In genomic region chr16:96083179-96083646, GRCm38 (mm10) we compare ENCODE assay signal across 8 mouse cellular contexts. TPM values are rescaled to one million over a fixed set of nuclear protein-coding genes. Genes with fewer than 3 reads are reported as not detected.
DNase-seq lines count a peak whose midpoint lies in the region; ATAC-seq and TF ChIP-seq lines count a peak whose summit lies in the region.

No protein-coding gene starts in this region.

- H3K36me3 ChIP-seq in G1E (replicated peaks) = peaks cover 30% of the 10 kb centered on the region
- H3K36me3 ChIP-seq in liver, embryonic 15.5 days (replicated peaks) = peaks cover 11% of the 10 kb centered on the region; the same call in 1 of the 2 replicates
- peaks cover 21% of the 10 kb centered on the region for H3K36me3 ChIP-seq in neural tube, embryonic 15.5 days

- peak overlapping the region; percentile 57; the same call in 1 of the 2 replicates for H3K27ac ChIP-seq in liver, embryonic 15.5 days (replicated peaks)
- peak overlapping the region; percentile 98 for H3K27ac ChIP-seq in neural tube, embryonic 15.5 days (replicated peaks)

- no peak for TF ChIP-seq CTCF in G1E (IDR thresholded peaks at IDR 0.05; ENCODE audit: low read depth, low read length)

- 0 out of 2 replicates have a peak overlapping the region, but pooled peaks have one; percentile 39 for H3K9ac ChIP-seq in liver, embryonic 15.5 days
- H3K9ac ChIP-seq in neural tube, embryonic 15.5 days (replicated peaks) = peak overlapping the region; percentile 96

- no peak for ATAC-seq in G1E (ENCODE audit: extremely low read depth, insufficient number of reproducible peaks, low FRiP score, poor library complexity, severe bottlenecking)
- ATAC-seq in liver, embryonic 15.5 days (ENCODE audit: insufficient read depth) = no peak
- no peak for ATAC-seq in neural tube, embryonic 15.5 days (ENCODE audit: low FRiP score)

- peak overlapping the region; percentile 94; the same call in 1 of the 2 replicates for H3K4me3 ChIP-seq in G1E (ENCODE audit: low read depth, low read length)
- H3K4me3 ChIP-seq in liver, embryonic 15.5 days (replicated peaks) = peak overlapping the region; percentile 80
- peak overlapping the region; percentile 96 for H3K4me3 ChIP-seq in neural tube, embryonic 15.5 days (replicated peaks)

- H3K9me3 ChIP-seq in G1E (replicated peaks) = no peaks in the 10 kb centered on the region
- H3K9me3 ChIP-seq in liver, embryonic 15.5 days (replicated peaks) = no peaks in the 10 kb centered on the region
- H3K9me3 ChIP-seq in neural tube, embryonic 15.5 days (replicated peaks) = no peaks in the 10 kb centered on the region

- peak; percentile 56 for DNase-seq in adrenal gland, postnatal 10 days
- no peak for DNase-seq in adrenal gland, postnatal 4 days (ENCODE audit: low spot score in 2 of 2)
- DNase-seq in G1E (ENCODE audit: low spot score) = no peak
- DNase-seq in gastrocnemius, postnatal 25 days = peak; percentile 39
- DNase-seq in kidney, adult 18-20 months = peak; percentile 80
- no peak for DNase-seq in cerebellum, adult 8-10 months

- H3K4me2 ChIP-seq in liver, embryonic 15.5 days = peak overlapping the region; percentile 93
- H3K4me2 ChIP-seq in neural tube, embryonic 15.5 days = peak overlapping the region; percentile 67

- peaks cover 28% of the 10 kb centered on the region for H3K4me1 ChIP-seq in G1E (ENCODE audit: insufficient read depth, low read depth, low read length)
- peaks cover 34% of the 10 kb centered on the region for H3K4me1 ChIP-seq in liver, embryonic 15.5 days (replicated peaks)
- H3K4me1 ChIP-seq in neural tube, embryonic 15.5 days = peaks cover 33% of the 10 kb centered on the region

- peaks cover 14% of the 10 kb centered on the region for H3K27me3 ChIP-seq in G1E (ENCODE audit: insufficient read depth, low read length)
- peaks cover 38% of the 10 kb centered on the region for H3K27me3 ChIP-seq in liver, embryonic 15.5 days
- H3K27me3 ChIP-seq in neural tube, embryonic 15.5 days (replicated peaks) = no peaks in the 10 kb centered on the region

- WGBS in liver, embryonic 15.5 days (ENCODE audit: insufficient replicate concordance) = 19% methylated on average over 20 of the region's 20 CpGs
- WGBS in neural tube, embryonic 15.5 days = 3% methylated on average over 20 of the region's 20 CpGs

RNA-seq across cellular contexts. Expression of gene Brwd1, which starts 0.9 kb away (rescaled TPM):
- 10 to 100 TPM; 67.0 to 85.9 TPM for total RNA-seq in adrenal gland, postnatal 10 days (2021)
- 100 to 1,000 TPM in 1 of 2 experiments, 10 to 100 TPM in 1; 83.2 to 103 TPM for total RNA-seq in adrenal gland, postnatal 4 days (2021)
- total RNA-seq in G1E (2014; fragmentation: Nextera tagmentation) (64.9 and 70.2 TPM in 2 replicates), G1E (2017) (67.3 and 68.7 TPM in 2 replicates)
- polyA plus RNA-seq in G1E (2012) = 9.0 and 13.2 TPM in 2 replicates
- 10 to 100 TPM; 59.2 to 63.4 TPM for total RNA-seq in gastrocnemius, postnatal 25 days (2021)
- 12.1 and 14.7 TPM in 2 replicates for polyA plus RNA-seq in liver, embryonic 15.5 days (2015; fragmentation: Nextera tagmentation; extraction: Ambion mirVana)
- 199 and 230 TPM in 2 replicates for polyA plus RNA-seq in neural tube, embryonic 15.5 days (2015; fragmentation: Nextera tagmentation; extraction: Ambion mirVana)

RNA-seq across cellular contexts. Expression of gene Hmgn1, which starts 44.3 kb away (rescaled TPM):
- total RNA-seq in adrenal gland, postnatal 10 days (2021) = 100 to 1,000 TPM; 206 to 208 TPM
- 100 to 1,000 TPM; 270 to 285 TPM for total RNA-seq in adrenal gland, postnatal 4 days (2021)
- total RNA-seq in G1E (2014; fragmentation: Nextera tagmentation) (156 and 238 TPM in 2 replicates), G1E (2017) (182 and 273 TPM in 2 replicates)
- polyA plus RNA-seq in G1E (2012) = 184 and 230 TPM in 2 replicates
- 10 to 100 TPM; 30.2 to 38.5 TPM for total RNA-seq in gastrocnemius, postnatal 25 days (2021)
- 88.6 and 95.1 TPM in 2 replicates for polyA plus RNA-seq in liver, embryonic 15.5 days (2015; fragmentation: Nextera tagmentation; extraction: Ambion mirVana)
- 273 and 319 TPM in 2 replicates for polyA plus RNA-seq in neural tube, embryonic 15.5 days (2015; fragmentation: Nextera tagmentation; extraction: Ambion mirVana)

Comparison
In these comparisons a context has a peak if more than half of its experiments do, and no peak if none do; other contexts are left out.
1. DNase-seq: peak in adrenal gland, postnatal 10 days (single experiment), gastrocnemius, postnatal 25 days (single experiment) and kidney, adult 18-20 months (single experiment); none in adrenal gland, postnatal 4 days (0 of 2), G1E (single experiment) and cerebellum, adult 8-10 months (single experiment).
2. Peak in every context shown above with its lines, with median percentiles within 50 percentile points of each other: H3K4me3 ChIP-seq.